Mouse (Mus musculus) splenic B cell, adult 2 months (primary cell): ENCODE measurements around the gene Tacc2.

Source experiments
- DNase-seq: peaks from one replicate; pipeline ENCODE4 v3.0.0-alpha.2; 2011; ENCODE audit warnings: low read depth, low spot score
- H3K27me3 ChIP-seq: 2 replicates; pipeline ENCODE4 v1.6.1; 2012; ENCODE audit warnings: mild to moderate bottlenecking, low read length, moderate library complexity, mixed read lengths; ENCODE audit not compliant: control insufficient read depth, poor library complexity, insufficient read depth, severe bottlenecking
- H3K36me3 ChIP-seq: 2 replicates; pipeline ENCODE4 v1.6.1; 2012; ENCODE audit warnings: mild to moderate bottlenecking, low read length, moderate library complexity, mixed read lengths; ENCODE audit not compliant: control insufficient read depth, poor library complexity, insufficient read depth, severe bottlenecking

The Tacc2 gene

GRCm38 (mm10) chr7:130808694-130809093, 231.5 kb downstream of the Tacc2 start:
- no peak for DNase-seq
- Histone ChIP-seq H3K36me3 (no peaks in the 10 kb centered on the region), H3K27me3 (no peaks in the 10 kb centered on the region)

GRCm38 (mm10) chr7:130810238-130810637, 233.0 kb downstream of the Tacc2 start:
- Histone ChIP-seq H3K27me3 (no peaks in the 10 kb centered on the region), H3K36me3 (no peaks in the 10 kb centered on the region)
- DNase-seq = no peak

GRCm38 (mm10) chr7:130812407-130812806, 235.2 kb downstream of the Tacc2 start:
- DNase-seq = peak; percentile 47
- Histone ChIP-seq H3K27me3 (no peaks in the 10 kb centered on the region), H3K36me3 (no peaks in the 10 kb centered on the region)
